In genomic region chr6:124712918-124713317, GRCm38 (mm10) we compare ENCODE assay signal across 8 mouse cellular contexts. TPM values are rescaled to one million over a fixed set of nuclear protein-coding genes. Genes with fewer than 3 reads are reported as not detected.
DNase-seq lines count a peak whose midpoint lies in the region; ATAC-seq and TF ChIP-seq lines count a peak whose summit lies in the region.

No protein-coding gene starts in this region.

- TF ChIP-seq POLR2A in testis, adult 2 months (IDR thresholded peaks at IDR 0.05; ENCODE audit: control insufficient read depth, low read depth, low read length) = no peak

- no peaks in the 10 kb centered on the region for H3K27me3 ChIP-seq in testis, adult 2 months (ENCODE audit: control insufficient read depth, insufficient read depth, low read length)
- no peaks in the 10 kb centered on the region for H3K27me3 ChIP-seq in liver, embryonic 11.5 days (replicated peaks; ENCODE audit: control insufficient read depth, insufficient read depth, low read length)
- H3K27me3 ChIP-seq in stomach, postnatal 0 days (ENCODE audit: control insufficient read depth, insufficient read depth, low read length) = no peaks in the 10 kb centered on the region

- WGBS in liver, embryonic 11.5 days = 13% methylated on average over 11 of the region's 11 CpGs
- 9% methylated on average over 11 of the region's 11 CpGs for WGBS in stomach, postnatal 0 days

- no peaks in the 10 kb centered on the region for H3K9me3 ChIP-seq in liver, embryonic 11.5 days (ENCODE audit: control insufficient read depth, low read length)
- no peaks in the 10 kb centered on the region for H3K9me3 ChIP-seq in stomach, postnatal 0 days (ENCODE audit: control insufficient read depth, low read length)

- no peak for DNase-seq in gastrocnemius, adult 2 months
- DNase-seq in gastrocnemius, postnatal 25 days = no peak
- DNase-seq in testis, postnatal 10 days (ENCODE audit: low spot score) = no peak
- DNase-seq in liver, embryonic 11.5 days (ENCODE audit: low spot score) = no peak
- DNase-seq in stomach, postnatal 0 days (ENCODE audit: low spot score) = no peak
- no peak for DNase-seq in ovary, adult 18-20 months (ENCODE audit: low spot score)
- DNase-seq in thymus, postnatal 25 days = no peak

- H3K4me3 ChIP-seq in gastrocnemius, adult 2 months = peak overlapping the region; percentile 100
- H3K4me3 ChIP-seq in testis, adult 2 months (ENCODE audit: control insufficient read depth, low read depth, low read length) = peak overlapping the region; percentile 93
- peak overlapping the region; percentile 92 for H3K4me3 ChIP-seq in liver, embryonic 11.5 days (ENCODE audit: low read depth, low read length)
- peak overlapping the region; percentile 91 for H3K4me3 ChIP-seq in stomach, postnatal 0 days (ENCODE audit: low read depth, low read length)

- no peak for ATAC-seq in liver, embryonic 11.5 days (replicated peaks; ENCODE audit: low FRiP score)
- no peak for ATAC-seq in stomach, postnatal 0 days (ENCODE audit: low FRiP score, low TSS enrichment)

- no peak for TF ChIP-seq EP300 in stomach, postnatal 0 days (optimal IDR thresholded peaks at IDR 0.05)

- intact Hi-C loops in gastrocnemius, adult 2 months (cut with DNase I) = loop anchor here (1.0 to 5.0 kb wide), 4 partner anchors 31 to 324 kb away; partner anchors contain the start of genes Ing4 and Zfp384

- H3K4me2 ChIP-seq in liver, embryonic 11.5 days = peak overlapping the region; percentile 88
- peak overlapping the region; percentile 98 for H3K4me2 ChIP-seq in stomach, postnatal 0 days (replicated peaks; ENCODE audit: low read depth)

- H3K36me3 ChIP-seq in testis, adult 2 months (ENCODE audit: control insufficient read depth, insufficient read depth, low read length) = no peaks in the 10 kb centered on the region; the same call in 1 of the 2 replicates
- peaks cover 51% of the 10 kb centered on the region for H3K36me3 ChIP-seq in liver, embryonic 11.5 days (ENCODE audit: control insufficient read depth, insufficient read depth, low read length)
- peaks cover 16% of the 10 kb centered on the region for H3K36me3 ChIP-seq in stomach, postnatal 0 days (ENCODE audit: control insufficient read depth, insufficient read depth, low read length)

- no peak for TF ChIP-seq CTCF in gastrocnemius, adult 2 months (IDR thresholded peaks at IDR 0.05)
- no peak for TF ChIP-seq CTCF in testis, adult 2 months (IDR thresholded peaks at IDR 0.05; ENCODE audit: control insufficient read depth, insufficient read depth, insufficient replicate concordance, low read depth, low read length)
- TF ChIP-seq CTCF in stomach, postnatal 0 days (IDR thresholded peaks at IDR 0.05; ENCODE audit: low read depth) = no peak

- H3K9ac ChIP-seq in liver, embryonic 11.5 days (ENCODE audit: low read depth, low read length) = peak overlapping the region; percentile 89
- H3K9ac ChIP-seq in stomach, postnatal 0 days (ENCODE audit: low read length) = peak overlapping the region; percentile 94

- peak overlapping the region; percentile 98 for H3K27ac ChIP-seq in gastrocnemius, adult 2 months
- no peak overlapping the region; the same call in 1 of the 2 replicates for H3K27ac ChIP-seq in testis, adult 2 months (ENCODE audit: control insufficient read depth, insufficient read depth, low read depth, low read length)
- peak overlapping the region; percentile 76 for H3K27ac ChIP-seq in liver, embryonic 11.5 days (ENCODE audit: low read depth, low read length)
- peak overlapping the region; percentile 92 for H3K27ac ChIP-seq in stomach, postnatal 0 days (replicated peaks)

- H3K4me1 ChIP-seq in testis, adult 2 months (ENCODE audit: control insufficient read depth, insufficient read depth, low read length) = peaks cover 13% of the 10 kb centered on the region
- peaks cover 30% of the 10 kb centered on the region for H3K4me1 ChIP-seq in liver, embryonic 11.5 days (replicated peaks; ENCODE audit: control insufficient read depth, insufficient read depth, low read length)
- H3K4me1 ChIP-seq in stomach, postnatal 0 days (replicated peaks; ENCODE audit: control insufficient read depth, insufficient read depth) = peaks cover 3% of the 10 kb centered on the region; the same call in 1 of the 2 replicates

RNA-seq across cellular contexts. Expression of gene Phb2, which starts 0.8 kb away (rescaled TPM):
- total RNA-seq in gastrocnemius, adult 2 months (2021) = 100 to 1,000 TPM; 142 to 184 TPM
- 100 to 1,000 TPM; 157 TPM for total RNA-seq in gastrocnemius, postnatal 25 days (2021)
- polyA plus RNA-seq in testis, adult 2 months (2012; rRNA removed) = 47.6 and 50.5 TPM in 2 replicates
- polyA plus RNA-seq in liver, embryonic 11.5 days (2014; fragmentation: Nextera tagmentation; extraction: Ambion mirVana) = 640 and 660 TPM in 2 replicates
- 230 and 237 TPM in 2 replicates for polyA plus RNA-seq in stomach, postnatal 0 days (2015; fragmentation: Nextera tagmentation; extraction: Ambion mirVana)

RNA-seq across cellular contexts. Expression of gene Emg1, which starts 0.9 kb away (rescaled TPM):
- total RNA-seq in gastrocnemius, adult 2 months (2021) = 10 to 100 TPM; 57.7 to 71.8 TPM
- 10 to 100 TPM; 53.8 to 58.9 TPM for total RNA-seq in gastrocnemius, postnatal 25 days (2021)
- polyA plus RNA-seq in testis, adult 2 months (2012; rRNA removed) = 39.9 and 44.1 TPM in 2 replicates
- 311 and 329 TPM in 2 replicates for polyA plus RNA-seq in liver, embryonic 11.5 days (2014; fragmentation: Nextera tagmentation; extraction: Ambion mirVana)
- 93.9 and 94.8 TPM in 2 replicates for polyA plus RNA-seq in stomach, postnatal 0 days (2015; fragmentation: Nextera tagmentation; extraction: Ambion mirVana)

RNA-seq across cellular contexts. Expression of gene Ptpn6, which starts 25.6 kb away (rescaled TPM):
- total RNA-seq in gastrocnemius, adult 2 months (2021) = under 1 TPM; 0.61 to 0.87 TPM
- 1 to 10 TPM; 1.5 to 2.2 TPM for total RNA-seq in gastrocnemius, postnatal 25 days (2021)
- 1.4 and 1.9 TPM in 2 replicates for polyA plus RNA-seq in testis, adult 2 months (2012; rRNA removed)
- polyA plus RNA-seq in liver, embryonic 11.5 days (2014; fragmentation: Nextera tagmentation; extraction: Ambion mirVana) = 49.5 and 50.3 TPM in 2 replicates
- polyA plus RNA-seq in stomach, postnatal 0 days (2015; fragmentation: Nextera tagmentation; extraction: Ambion mirVana) = 13.1 and 15.8 TPM in 2 replicates

RNA-seq across cellular contexts. Expression of gene Grcc10, which starts 28.3 kb away (rescaled TPM):
- total RNA-seq in gastrocnemius, adult 2 months (2021) = 100 to 1,000 TPM; 145 to 182 TPM
- 100 to 1,000 TPM; 163 to 167 TPM for total RNA-seq in gastrocnemius, postnatal 25 days (2021)
- 207 and 220 TPM in 2 replicates for polyA plus RNA-seq in testis, adult 2 months (2012; rRNA removed)
- polyA plus RNA-seq in liver, embryonic 11.5 days (2014; fragmentation: Nextera tagmentation; extraction: Ambion mirVana) = 147 and 167 TPM in 2 replicates
- 292 and 310 TPM in 2 replicates for polyA plus RNA-seq in stomach, postnatal 0 days (2015; fragmentation: Nextera tagmentation; extraction: Ambion mirVana)

RNA-seq across cellular contexts. Expression of gene Gm45234, which starts 42.9 kb away (rescaled TPM):
- not detected for total RNA-seq in gastrocnemius, adult 2 months (2021)
- 1 to 10 TPM in 1 of 2 experiments, not detected in 1; 2.2 TPM for total RNA-seq in gastrocnemius, postnatal 25 days (2021)
- polyA plus RNA-seq in testis, adult 2 months (2012; rRNA removed) = 0.05 TPM in 1 of 2 replicates, not detected in the other
- polyA plus RNA-seq in liver, embryonic 11.5 days (2014; fragmentation: Nextera tagmentation; extraction: Ambion mirVana) = 0.15 TPM in 1 of 2 replicates, not detected in the other
- not detected in 2 replicates for polyA plus RNA-seq in stomach, postnatal 0 days (2015; fragmentation: Nextera tagmentation; extraction: Ambion mirVana)
